Mouse (Mus musculus) layer of hippocampus, adult 8-10 months (tissue): Measurements from ENCODE around the gene Plbd2. TPM values are rescaled to one million over a fixed set of nuclear protein-coding genes. Genes with fewer than 3 reads are reported as not detected.
"Not testable (repeated sequence)": the region's sequence is repeated elsewhere in the genome, so short reads cannot be mapped to it uniquely, and the experiment has no call there.

Experiments used
- DNase-seq, 2 experiments: peaks; one replicate each; pipeline ENCODE4 v3.0.0; 2022; ENCODE audit warnings: low spot score in 2 of 2
- total RNA-seq, 4 experiments: library from RNA; stranded (reverse); gene quantifications; 2 replicates each; pipeline ENCODE4 v1.2.4; 2022

The Plbd2 gene
- total RNA-seq, 4 experiments from 2014 or later: 57.9 to 76.5 (median 66.5) TPM

DNA sequence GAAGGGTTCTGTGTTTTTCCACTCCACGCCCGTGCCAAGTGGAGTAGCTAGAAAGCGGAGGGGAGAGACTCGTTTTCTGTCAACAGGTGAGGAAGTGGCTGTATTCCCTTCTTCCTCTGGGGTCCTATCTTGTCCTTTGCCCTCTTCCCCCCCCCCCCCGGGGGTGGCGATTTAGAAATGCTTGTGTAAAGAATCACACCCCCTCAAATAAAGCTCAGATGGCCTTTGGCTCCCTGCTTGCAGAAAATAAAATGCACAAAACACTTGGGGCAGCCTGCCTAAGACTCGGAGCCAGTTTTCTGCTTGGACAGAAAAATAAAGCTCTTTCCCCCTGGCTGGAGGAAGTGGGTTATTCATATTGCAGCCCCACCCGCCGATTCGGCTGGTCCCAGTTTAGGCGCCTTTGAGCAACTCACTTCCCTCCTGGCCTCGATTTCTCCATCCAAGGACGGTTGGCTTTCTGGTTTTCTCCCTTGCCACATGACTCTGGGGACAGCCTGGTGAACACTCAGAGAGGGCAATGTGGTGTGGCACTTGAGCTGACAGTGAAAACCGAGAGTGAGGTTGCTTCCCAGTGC, 8.3 kb upstream of the Plbd2 start:
- no peak for DNase-seq

DNA sequence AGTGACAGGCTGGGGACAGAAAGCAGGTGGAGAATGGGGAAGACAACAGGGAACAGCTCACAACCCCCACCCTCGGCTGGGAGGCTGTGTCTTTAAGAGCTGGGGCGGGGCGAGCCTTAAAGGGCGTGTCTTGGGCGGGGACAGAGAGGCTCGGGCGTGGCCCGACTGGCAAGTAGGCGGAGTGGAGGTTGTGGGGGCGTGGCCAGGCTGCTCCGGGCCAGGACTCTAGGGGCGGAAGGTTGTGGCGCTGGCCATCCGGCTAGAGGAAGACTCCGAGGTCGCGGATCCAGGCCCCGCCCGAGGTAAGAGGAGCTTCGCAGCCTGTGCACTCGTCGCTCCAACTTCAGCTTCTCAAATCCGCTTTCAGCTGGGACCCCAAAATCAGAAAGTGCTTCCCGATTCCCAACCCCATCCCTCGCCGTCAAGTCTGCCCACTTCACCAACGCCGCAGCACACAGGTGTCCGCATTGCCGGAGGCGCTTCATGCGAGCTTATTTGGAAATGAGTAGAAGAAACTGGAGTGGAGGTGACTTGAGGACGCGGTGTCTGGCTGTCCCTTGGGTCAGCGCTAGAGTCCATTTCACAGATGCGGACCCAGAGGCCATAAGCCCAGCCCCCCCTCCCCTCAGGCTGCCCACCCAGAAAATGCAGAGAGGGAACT, 7.7 kb upstream of the Plbd2 start, which contains the start of gene Slc8b1:
TSS of gene Slc8b1 (plus strand) at position 187 of the 661 bp plus-strand sequence.
- peak; percentile 80 to 85 for DNase-seq

DNA sequence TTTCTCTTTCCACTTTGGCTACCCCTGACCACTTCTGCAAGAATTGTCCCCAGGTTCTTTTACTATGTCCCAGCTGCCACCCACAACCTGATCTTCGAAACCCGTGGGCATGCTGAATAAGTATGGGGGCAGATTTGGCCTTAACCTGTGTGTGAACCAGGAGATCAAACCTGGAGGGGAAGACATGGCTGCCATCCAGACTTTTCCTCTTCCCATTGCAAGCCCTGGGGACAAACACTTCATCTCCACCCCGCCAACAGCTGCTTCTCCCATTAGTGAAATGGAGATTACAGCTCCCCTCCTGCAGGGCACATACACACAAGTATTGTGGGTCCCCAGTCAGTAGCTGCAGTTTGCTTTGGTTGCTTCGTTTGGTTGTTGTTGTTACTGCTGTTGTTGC, 3.9 kb upstream of the Plbd2 start:
- no peak for DNase-seq

DNA sequence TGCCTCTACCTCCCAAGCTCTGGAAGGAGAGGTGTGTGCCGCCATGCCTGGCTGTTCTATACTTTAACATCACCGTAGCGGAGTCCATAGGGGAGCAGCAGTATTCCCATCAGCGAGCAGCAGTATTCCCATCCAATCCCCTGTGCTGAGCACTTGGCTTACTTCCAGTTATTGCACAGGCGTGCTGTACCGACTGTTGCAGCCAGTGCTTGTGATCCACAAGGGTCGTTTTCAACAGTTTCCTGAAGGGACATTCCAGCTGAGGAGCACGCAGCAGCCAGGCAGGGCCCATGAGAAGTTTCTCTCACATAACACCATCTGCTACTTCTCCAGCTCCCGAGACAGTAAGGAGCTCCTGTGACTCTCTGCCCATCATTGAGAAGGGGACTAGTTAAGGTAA, 3.1 kb upstream of the Plbd2 start:
- DNase-seq: no peak

DNA sequence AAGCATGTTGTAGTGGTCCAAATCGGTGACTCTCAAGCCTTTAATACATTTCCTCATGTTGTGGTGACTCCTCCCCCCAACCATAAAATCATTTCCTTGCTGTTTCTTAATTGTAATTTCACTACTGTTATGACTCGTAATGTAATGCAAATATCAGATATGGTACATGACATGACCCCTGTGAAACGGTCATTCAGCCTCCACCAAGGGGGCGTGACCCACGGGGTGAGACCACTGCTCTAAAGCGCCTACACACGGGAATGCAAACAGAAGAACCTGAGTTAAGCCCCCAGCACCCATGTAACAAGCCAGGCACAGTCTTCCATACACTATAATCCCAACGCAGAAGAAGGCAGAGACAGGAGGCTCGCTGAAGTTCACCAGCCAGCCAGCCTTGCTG, 2.4 kb upstream of the Plbd2 start:
- no peak for DNase-seq

DNA sequence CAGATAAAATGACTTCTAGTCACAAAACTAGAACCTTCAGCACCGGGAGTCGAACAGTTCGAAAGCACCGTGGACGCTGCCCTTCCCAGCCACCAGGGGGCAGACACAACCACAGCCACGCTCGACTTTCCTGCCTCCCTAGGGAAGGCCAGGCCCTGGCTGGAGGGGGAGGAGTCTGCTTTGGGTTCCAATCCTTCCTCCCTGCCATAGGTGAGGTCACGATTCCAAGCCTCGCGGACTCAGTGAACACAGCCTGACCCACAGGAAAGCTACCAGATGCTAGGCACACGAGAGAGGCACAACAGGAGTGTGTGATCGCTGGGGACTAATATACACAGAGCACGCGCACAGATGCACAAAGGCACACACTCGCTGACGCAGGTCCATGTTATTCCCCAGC, 1.9 kb upstream of the Plbd2 start:
- DNase-seq: peak; percentile 51 to 68

DNA sequence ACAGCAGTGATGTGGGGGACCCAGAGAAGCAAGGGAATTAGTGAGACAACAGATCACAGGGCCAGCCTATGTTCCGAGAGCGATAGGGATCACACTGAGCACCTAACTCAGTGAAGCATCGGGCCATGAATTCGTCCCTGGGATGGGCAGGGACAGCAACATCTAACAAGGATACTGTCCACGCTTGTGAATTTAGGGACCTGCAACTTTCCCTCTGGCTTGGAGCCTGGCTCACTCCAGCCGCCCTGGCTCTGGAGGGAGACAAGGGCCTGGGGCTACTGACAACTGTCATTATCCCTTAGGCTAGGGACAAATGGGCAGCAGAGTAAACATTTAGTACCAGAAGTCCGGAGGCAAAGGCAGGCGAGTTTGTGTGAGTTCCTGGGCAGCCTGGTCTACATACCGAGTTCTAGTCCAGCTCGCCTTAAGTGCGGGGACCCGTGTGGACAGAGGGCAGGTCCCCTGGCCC, 716 bp downstream of the Plbd2 start:
- no peak for DNase-seq

DNA sequence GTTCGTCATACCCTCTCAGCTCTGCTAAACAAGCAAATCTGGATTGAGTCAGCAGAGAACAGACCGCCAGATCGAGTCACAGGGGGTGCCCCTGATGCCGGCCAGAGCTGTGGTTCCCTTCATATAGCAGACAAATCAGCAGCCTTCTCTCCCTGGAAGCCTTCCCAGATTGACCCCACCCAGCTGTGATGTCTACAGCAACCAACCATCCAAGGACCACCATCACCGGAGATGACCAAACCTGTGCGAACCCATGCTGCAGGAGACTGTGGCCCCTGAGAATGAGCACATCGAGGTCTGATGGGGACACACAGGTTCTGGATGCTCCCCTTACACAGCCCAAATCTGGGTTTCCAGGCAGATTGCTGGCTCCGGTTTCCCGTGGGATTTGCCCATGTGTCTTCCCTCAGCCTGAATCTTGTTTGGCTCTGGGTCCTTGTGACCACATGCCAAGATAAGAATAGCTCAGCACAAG, 1.2 kb downstream of the Plbd2 start:
- DNase-seq: peak; percentile 54 to 55

DNA sequence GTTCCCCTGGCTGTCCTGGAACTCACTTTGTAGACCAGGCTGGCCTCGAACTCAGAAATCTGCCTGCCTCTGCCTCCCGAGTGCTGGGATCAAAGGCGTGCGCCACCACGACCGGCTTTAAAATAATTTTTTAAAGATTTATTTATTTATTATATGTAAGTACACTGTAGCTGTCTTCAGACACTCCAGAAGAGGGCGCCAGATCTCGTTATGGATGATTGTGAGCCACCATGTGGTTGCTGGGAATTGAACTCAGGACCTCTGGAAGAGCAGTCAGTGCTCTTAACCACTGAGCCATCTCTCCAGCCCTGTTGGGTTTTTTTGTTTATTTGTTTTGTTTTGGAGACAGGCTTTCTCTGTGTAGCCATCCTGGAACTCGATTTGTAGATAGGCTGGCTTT, 2.8 kb downstream of the Plbd2 start:
- DNase-seq: not testable (repeated sequence)

DNA sequence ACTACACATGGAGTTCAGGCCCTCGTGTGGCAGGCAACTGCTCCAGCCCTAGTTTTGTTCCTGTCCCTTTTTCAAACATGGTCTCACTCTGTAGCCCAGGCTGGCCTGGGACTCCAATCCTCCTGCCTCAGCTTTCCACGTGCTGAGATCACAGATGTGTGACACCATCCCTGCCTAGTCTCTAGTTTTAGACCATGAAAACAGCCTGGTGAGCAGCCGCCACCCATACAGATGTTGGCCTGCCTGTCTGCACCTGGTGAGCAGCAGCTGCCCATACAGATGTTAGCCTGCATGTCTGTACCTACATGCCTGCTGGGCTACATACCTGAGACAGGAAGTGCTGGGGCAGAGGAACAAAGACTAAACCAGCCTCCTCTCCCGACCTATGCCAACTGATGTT, 4.2 kb downstream of the Plbd2 start:
- DNase-seq: no peak

DNA sequence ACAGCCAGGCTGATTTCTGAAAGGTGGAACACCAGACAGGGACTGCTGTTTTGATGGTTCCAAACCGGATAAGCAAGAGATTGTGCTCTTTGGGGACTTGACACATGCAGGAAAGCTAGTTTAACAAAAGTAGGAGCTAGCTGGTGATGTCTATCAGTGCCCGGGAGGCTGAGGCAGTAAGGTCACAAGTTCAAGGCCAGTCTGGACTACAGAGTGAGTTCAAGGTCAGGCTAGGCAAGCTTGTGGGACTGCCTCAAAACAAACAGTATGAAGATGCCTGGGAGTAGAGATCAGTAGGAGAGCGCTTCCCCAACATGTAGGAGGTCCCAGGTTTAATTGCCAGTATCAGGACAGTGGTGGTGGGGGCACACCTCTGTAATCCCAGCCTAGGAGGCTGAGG, 6.4 kb downstream of the Plbd2 start:
- DNase-seq: no peak

DNA sequence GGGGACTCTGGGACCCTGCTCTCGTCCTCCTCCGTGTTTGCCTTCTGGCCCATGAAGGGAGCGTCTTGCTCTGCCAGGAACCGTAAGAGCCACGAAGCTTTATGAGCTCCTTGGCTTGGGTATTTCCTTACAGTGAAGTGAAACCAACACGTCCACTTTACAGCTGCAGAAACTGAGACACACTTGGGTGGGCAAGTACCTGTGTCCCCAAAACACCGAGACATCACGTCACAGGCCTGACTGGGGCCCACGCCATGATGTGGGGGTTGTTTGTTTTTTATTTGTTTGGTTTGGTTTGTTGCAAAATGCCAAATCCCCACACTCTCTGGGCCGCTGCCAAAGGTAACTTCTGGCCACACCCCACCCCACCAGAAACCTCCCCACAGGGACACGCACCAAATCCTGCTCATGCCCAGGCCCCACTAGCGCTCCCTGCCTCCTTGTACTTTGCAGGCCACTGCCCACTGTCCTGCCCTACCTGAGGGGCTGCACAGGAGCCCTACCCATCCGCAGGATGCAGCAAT, 7.7 kb downstream of the Plbd2 start:
- DNase-seq: no peak

DNA sequence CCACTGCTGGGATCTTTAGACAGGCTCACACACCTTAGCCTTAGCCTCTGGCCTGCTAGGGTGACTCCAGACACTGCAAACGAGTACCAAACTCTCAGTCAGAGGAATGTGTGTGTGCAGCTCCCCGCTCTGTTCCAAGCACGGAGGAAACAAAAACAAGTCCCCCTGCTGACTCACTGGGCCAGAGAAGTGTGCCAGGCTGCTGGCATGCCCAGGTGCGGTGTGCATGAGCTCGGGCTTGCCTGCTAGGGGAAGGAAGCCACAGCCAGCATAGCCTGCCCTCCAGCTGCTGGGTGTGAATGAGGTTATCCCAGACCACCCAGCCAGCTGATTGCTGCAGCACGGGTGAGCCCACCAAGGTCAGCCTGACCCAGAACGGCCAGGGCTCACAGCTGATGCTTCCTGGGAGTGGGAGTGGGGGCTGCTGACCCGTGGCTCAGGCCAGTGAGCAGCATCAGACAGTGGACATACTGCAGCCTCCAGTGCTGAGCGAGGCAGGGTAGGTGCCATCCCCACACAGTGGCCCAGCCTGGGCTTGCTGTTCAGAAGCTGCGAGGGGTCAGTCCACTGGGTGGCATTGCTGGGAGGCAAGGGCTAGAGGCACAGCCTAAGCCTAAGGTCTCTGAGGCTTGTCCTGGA, 8.2 kb downstream of the Plbd2 start:
- DNase-seq: peak in 1 of 2 experiments; percentile 42

DNA sequence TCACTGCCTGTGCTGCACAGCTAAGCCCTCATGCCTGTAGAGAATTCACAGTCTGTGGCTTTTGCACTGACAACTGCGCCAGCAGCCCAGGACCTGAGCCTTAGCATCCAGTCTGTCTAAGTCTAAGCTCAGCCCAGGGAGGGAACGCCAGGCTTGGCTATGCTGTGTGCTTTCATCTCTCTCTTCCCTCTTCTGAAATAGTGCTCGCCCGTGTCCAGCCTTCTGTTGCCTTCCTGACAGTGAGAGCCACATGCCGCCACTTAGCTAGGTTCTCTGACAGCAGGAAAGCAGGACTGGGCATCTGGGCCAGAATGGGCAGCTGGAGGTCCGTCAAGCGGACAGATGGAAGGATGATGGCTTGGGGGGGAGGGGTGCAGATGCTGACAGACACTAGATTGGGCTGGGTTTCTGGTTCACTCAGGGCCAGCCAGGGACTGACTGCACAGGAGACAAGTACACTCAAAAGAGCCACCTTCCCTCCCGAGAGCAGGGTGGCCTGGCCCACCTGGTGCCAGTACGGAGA, 9.5 kb downstream of the Plbd2 start:
- no peak for DNase-seq

DNA sequence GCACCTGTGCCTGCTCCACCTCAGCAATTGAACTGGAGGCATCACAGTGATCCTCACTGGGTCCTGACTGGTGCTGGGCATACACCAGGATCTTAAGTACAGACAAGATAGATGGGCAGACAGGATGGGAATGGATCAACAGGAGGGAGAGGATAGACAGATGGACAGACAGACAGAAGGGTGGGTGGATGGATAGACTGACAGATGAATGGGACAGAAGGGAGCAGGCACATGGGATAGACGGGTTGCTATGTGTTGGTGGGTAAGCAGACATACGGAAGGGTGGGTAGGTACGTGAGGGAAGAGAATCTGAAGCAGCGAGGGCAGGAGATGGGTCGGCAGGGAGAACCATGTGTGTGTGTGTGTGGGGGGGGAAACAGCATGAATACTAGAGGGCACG, 10.0 kb downstream of the Plbd2 start:
- DNase-seq: peak; percentile 36 to 57

DNA sequence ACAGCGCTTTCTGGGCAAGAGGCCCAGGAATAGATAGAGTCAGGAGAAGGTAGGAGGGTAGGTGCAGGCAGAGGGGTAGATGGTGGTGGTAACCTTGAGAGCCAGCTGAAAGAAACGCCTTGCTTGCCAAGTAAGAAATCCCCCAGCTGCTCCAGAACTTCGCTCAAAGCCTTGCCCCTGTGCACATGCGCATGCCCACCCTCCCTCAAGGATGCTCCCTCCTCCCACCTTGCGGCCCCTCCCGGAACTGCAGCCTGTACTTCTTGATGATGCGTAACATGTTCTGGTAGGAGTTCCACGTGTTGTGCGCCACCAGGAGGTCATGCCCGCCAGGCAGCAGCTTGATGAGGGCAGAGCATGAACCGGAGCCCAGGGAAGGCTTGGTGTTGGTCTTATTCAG, 11.0 kb downstream of the Plbd2 start:
- no peak for DNase-seq

DNA sequence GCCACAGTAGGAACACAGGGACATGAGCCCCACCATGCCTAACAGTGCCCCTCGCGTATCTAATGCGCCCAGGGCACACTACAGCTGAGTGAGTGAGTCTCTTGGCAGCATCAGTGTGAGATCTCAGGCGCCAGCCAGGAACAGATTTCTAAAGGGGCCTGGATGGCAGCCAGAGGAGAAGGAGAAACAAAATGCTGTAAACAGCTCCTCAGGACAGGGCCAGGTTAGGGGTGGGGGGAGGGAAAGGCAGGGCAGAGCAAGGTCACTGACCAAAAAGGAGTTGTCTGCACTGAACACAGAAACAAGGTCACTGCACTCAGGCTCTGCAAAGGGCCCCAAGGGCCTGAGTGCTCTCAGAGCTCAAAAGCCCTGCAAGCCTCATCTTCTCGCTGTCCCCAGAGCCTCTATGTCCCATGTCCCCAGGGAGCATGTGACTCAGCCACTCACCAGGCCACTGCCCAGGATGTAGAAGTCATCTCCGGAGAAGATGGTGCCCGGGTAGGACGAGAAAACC, 12.7 kb downstream of the Plbd2 start:
- peak in 1 of 2 experiments; percentile 68 for DNase-seq

DNA sequence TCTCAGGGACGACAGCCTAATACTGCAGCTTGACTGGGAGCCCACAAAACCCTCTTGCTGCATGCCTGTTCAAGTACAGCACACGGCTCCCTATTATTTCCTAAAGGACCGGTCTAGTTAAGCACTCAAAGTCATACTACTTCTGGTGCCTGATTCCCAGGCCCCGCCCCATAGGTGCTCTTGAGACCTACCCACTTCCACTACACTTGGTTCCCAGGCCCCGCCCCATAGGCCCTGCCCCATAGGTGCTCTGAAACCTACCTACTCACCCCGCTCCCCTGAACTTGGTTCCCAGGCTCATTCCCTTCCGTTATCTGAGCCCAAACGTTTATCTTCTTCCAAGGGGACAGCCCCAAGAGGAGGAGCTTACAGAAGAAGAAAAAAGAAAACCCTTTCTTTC, 15.6 kb downstream of the Plbd2 start:
- no peak for DNase-seq

DNA sequence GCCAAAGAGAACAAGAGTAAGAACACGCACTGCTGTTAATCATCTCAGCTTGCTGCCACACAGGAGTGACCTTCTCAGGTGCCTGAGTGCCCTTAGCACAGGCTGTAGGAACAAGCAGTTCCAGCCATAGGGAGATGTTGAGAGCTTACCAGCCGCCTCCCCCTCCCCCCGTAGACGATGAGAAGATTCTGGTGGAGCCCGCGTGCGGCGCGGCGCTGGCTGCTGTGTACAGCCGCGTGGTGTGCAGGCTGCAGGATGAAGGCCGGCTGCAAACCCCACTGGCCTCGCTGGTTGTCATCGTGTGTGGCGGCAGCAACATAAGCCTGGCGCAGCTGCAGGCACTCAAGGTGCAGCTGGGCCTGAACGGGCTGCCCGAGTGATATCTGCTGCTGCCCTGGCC, 20.0 kb downstream of the Plbd2 start:
- no peak for DNase-seq

DNA sequence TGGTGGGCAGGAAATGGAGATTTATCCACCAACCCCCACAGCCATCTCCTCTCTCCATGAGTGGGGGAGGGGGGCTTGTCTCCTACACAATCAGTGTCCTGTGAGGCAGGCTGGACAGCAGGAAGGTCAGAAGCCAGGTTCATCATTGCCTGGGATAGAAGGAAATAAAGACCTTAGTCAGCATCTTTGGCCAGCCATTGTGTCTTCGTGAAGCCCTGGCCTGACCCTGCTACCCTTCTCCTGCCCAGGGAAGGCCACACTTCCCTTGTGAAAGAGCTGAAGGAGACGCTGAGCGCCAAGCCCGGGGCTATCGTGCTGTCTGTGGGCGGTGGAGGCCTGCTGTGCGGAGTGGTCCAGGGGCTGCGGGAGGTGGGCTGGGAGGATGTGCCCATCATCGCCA, 22.2 kb downstream of the Plbd2 start:
- no peak for DNase-seq

DNA sequence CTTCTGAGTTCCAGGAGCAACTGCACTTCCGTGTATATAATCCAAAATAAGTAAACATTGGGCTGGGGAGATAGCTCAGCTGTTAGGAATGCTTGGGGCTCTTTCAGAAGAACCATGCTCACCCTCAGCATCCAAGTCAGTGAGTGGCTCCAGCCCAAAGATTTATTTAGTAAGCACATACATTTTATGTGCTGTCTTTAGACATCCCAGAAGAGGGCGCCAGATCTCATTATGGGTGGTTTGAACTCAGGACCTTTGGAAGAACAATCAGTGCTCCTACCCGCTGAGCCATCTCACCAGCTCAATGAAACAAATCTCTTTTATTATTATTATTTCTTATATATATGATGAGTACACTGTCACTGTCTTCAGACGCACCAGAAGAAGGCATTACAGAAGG, 23.9 kb downstream of the Plbd2 start:
- DNase-seq: no peak

DNA sequence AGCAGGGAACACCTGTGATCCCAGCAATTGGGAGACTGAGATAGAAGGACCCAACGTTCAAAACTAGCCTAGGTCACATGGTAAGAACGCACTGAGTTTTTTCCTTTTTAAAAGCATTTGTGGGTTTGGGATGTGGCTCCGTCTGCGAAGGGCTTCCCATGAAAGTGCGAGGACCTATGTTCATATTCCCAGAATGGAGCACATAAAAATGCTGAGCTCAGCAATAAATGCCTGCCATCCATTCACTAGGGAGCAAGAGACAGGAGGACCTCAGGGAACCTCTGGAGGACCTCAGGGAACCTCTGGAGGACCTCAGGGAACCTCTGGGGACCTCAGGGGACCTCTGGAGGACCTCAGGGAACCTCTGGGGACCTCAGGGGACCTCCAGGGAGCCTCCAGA, 25.4 kb downstream of the Plbd2 start:
- no peak for DNase-seq
